Mouse (Mus musculus) gastrocnemius, adult 8-10 months (tissue): ENCODE results near the gene Nemp1. TPM values are rescaled to one million over a fixed set of nuclear protein-coding genes. Genes with fewer than 3 reads are reported as not detected.

ENCODE experiments used
- DNase-seq, 2 experiments: peaks; one replicate each; pipeline ENCODE4 v3.0.0; 2022; ENCODE audit warnings: low spot score in 2 of 2
- total RNA-seq, 4 experiments: library from RNA; stranded (reverse); gene quantifications; 2 replicates each; pipeline ENCODE4 v1.2.4; 2022

The Nemp1 gene
- total RNA-seq, 4 experiments from 2014 or later: 2.0 to 2.6 (median 2.3) TPM

- DNase-seq: no peak
Measured at GRCm38 (mm10) chr10:127671276-127671675, 4.6 kb downstream of the Nemp1 start.

GRCm38 (mm10) chr10:127674046-127674655 lies 7.5 kb downstream of the Nemp1 start:
- no peak for DNase-seq

- peak; percentile 85 to 89 for DNase-seq
Measured at GRCm38 (mm10) chr10:127674794-127675522, 8.3 kb downstream of the Nemp1 start.

GRCm38 (mm10) chr10:127675859-127676398 lies 9.2 kb downstream of the Nemp1 start:
- no peak for DNase-seq

- peak; percentile 84 to 90 for DNase-seq
Measured at GRCm38 (mm10) chr10:127676691-127677548, 10.2 kb downstream of the Nemp1 start.

GRCm38 (mm10) chr10:127677591-127678336 lies 11.1 kb downstream of the Nemp1 start:
- DNase-seq: no peak

- no peak for DNase-seq
Measured at GRCm38 (mm10) chr10:127679208-127679607, 12.5 kb downstream of the Nemp1 start.

GRCm38 (mm10) chr10:127679881-127680280 lies 13.2 kb downstream of the Nemp1 start:
- DNase-seq: no peak

GRCm38 (mm10) chr10:127682886-127683285 lies 16.2 kb downstream of the Nemp1 start:
- no peak for DNase-seq

- no peak for DNase-seq
Measured at GRCm38 (mm10) chr10:127691053-127691452, 24.4 kb downstream of the Nemp1 start.

- no peak for DNase-seq
Measured at GRCm38 (mm10) chr10:127694636-127695035, 27.9 kb downstream of the Nemp1 start.

- DNase-seq: no peak
Measured at GRCm38 (mm10) chr10:127695775-127696174, 29.1 kb downstream of the Nemp1 start.

GRCm38 (mm10) chr10:127698966-127699365 lies 32.3 kb downstream of the Nemp1 start:
- DNase-seq: no peak

GRCm38 (mm10) chr10:127703299-127703698 lies 36.6 kb downstream of the Nemp1 start:
- no peak for DNase-seq

GRCm38 (mm10) chr10:127704293-127704692 lies 37.6 kb downstream of the Nemp1 start:
- no peak for DNase-seq

- no peak for DNase-seq
Measured at GRCm38 (mm10) chr10:127704766-127705220, 38.1 kb downstream of the Nemp1 start, which contains the start of gene Myo1a. Gene Myo1a, plus strand, starts transcription at chr10:127705170.

GRCm38 (mm10) chr10:127705783-127706182 lies 39.1 kb downstream of the Nemp1 start:
- no peak for DNase-seq

- DNase-seq: no peak
Measured at GRCm38 (mm10) chr10:127707721-127708120, 41.0 kb downstream of the Nemp1 start.

GRCm38 (mm10) chr10:127708850-127709370 lies 42.2 kb downstream of the Nemp1 start:
- no peak for DNase-seq

- no peak for DNase-seq
Measured at GRCm38 (mm10) chr10:127710331-127710730, 43.6 kb downstream of the Nemp1 start.

GRCm38 (mm10) chr10:127712736-127713135 lies 46.0 kb downstream of the Nemp1 start:
- no peak for DNase-seq
